Mouse (Mus musculus) v-Abl transformed pro-B cells (cell line): ENCODE measurements around the gene Abhd8.

Experiments
- in situ Hi-C, 2 experiments: fragments of 400-800 bp; cut with MboI; formaldehyde crosslinking; loops; one replicate each; pipeline ENCODE4 v1.15.1; 2025; ENCODE audit not compliant: unreplicated experiment in 2 of 2

Abhd8 gene

GRCm38 (mm10) chr8:71478943-71479342, 15.5 kb upstream of the Abhd8 start:
- in situ Hi-C loops = loop anchor here in 1 of 2 experiments (5.0 kb wide), 1 partner anchor 107 kb away; the partner anchor contains the start of gene Ocel1

- in situ Hi-C loops = loop anchor here in 1 of 2 experiments (5.0 kb wide), 1 partner anchor 105 kb away; the partner anchor contains the start of gene Ocel1
Measured at GRCm38 (mm10) chr8:71477196-71477845, 13.9 kb upstream of the Abhd8 start.

GRCm38 (mm10) chr8:71476099-71476940, 12.9 kb upstream of the Abhd8 start:
- in situ Hi-C loops = loop anchor here in 1 of 2 experiments (5.0 kb wide), 1 partner anchor 104 kb away; the partner anchor contains the start of gene Ocel1

GRCm38 (mm10) chr8:71475702-71476075, 12.2 kb upstream of the Abhd8 start:
- in situ Hi-C loops = loop anchor here in 1 of 2 experiments (5.0 kb wide), 1 partner anchor 103 kb away; the partner anchor contains the start of gene Ocel1

GRCm38 (mm10) chr8:71474785-71475701, 11.6 kb upstream of the Abhd8 start:
- in situ Hi-C loops = loop anchor here in 1 of 2 experiments (5.0 kb wide), 1 partner anchor 103 kb away; the partner anchor contains the start of gene Ocel1

- in situ Hi-C loops = no loop called here
Measured at GRCm38 (mm10) chr8:71474344-71474743, 10.9 kb upstream of the Abhd8 start.

- in situ Hi-C loops = no loop called here
Measured at GRCm38 (mm10) chr8:71472601-71473386, 9.3 kb upstream of the Abhd8 start.

GRCm38 (mm10) chr8:71471861-71472260, 8.4 kb upstream of the Abhd8 start:
- in situ Hi-C loops = no loop called here

GRCm38 (mm10) chr8:71470913-71471255, 7.4 kb upstream of the Abhd8 start:
- in situ Hi-C loops = no loop called here

GRCm38 (mm10) chr8:71470146-71470912, 6.9 kb upstream of the Abhd8 start:
- in situ Hi-C loops = no loop called here

GRCm38 (mm10) chr8:71469411-71469810, 6.0 kb upstream of the Abhd8 start:
- in situ Hi-C loops = no loop called here

- in situ Hi-C loops = no loop called here
Measured at GRCm38 (mm10) chr8:71468916-71469315, 5.5 kb upstream of the Abhd8 start, which contains the start of gene Dda1. Gene Dda1 (plus strand): TSS chr8:71469199.

GRCm38 (mm10) chr8:71468001-71468400, 4.5 kb upstream of the Abhd8 start:
- in situ Hi-C loops = no loop called here

GRCm38 (mm10) chr8:71467201-71467600, 3.7 kb upstream of the Abhd8 start:
- in situ Hi-C loops = no loop called here

GRCm38 (mm10) chr8:71466198-71466597, 2.7 kb upstream of the Abhd8 start:
- in situ Hi-C loops = no loop called here

GRCm38 (mm10) chr8:71465733-71466132, 2.3 kb upstream of the Abhd8 start:
- in situ Hi-C loops = no loop called here

- in situ Hi-C loops = no loop called here
Measured at GRCm38 (mm10) chr8:71464513-71465500, 1.4 kb upstream of the Abhd8 start, which contains the start of gene Mrpl34. Gene Mrpl34 (plus strand): TSS chr8:71464959.

GRCm38 (mm10) chr8:71462786-71463185, 669 bp downstream of the Abhd8 start:
- in situ Hi-C loops = no loop called here
